Mouse (Mus musculus) liver, embryonic 12.5 days (tissue): Measurements from ENCODE around the gene Asic2. TPM values are rescaled to one million over a fixed set of nuclear protein-coding genes. Genes with fewer than 3 reads are reported as not detected.
A peak's percentile ranks its signal among the peaks of the same experiment; 100 is the strongest.

Experiments used
- ATAC-seq: fragments of 200-750 bp; cut with Nextera tagmentation; 2 replicates; pipeline ENCODE4 v1.8.0; 2017; ENCODE audit warnings: moderate number of reproducible peaks, mild to moderate bottlenecking, moderate library complexity
- H3K27ac ChIP-seq: fragments of 300-500 bp; sonication (generic); 2 replicates; pipeline ENCODE4 v1.5.1; 2016; ENCODE audit warnings: mild to moderate bottlenecking
- H3K27me3 ChIP-seq: fragments of 300-500 bp; sonication (generic); replicated peaks from 2 replicates; pipeline ENCODE4 v1.6.1; 2016; ENCODE audit warnings: mild to moderate bottlenecking, moderate library complexity
- H3K36me3 ChIP-seq: fragments of 300-500 bp; sonication (generic); 2 replicates; pipeline ENCODE4 v1.6.1; 2016; ENCODE audit warnings: mild to moderate bottlenecking, moderate library complexity
- H3K4me1 ChIP-seq: fragments of 300-500 bp; sonication (generic); 2 replicates; pipeline ENCODE4 v1.6.1; 2016
- H3K4me2 ChIP-seq: fragments of 300-500 bp; sonication (generic); 2 replicates; pipeline ENCODE4 v1.6.1; 2016; ENCODE audit warnings: mild to moderate bottlenecking, moderate library complexity
- H3K4me3 ChIP-seq: fragments of 300-500 bp; sonication (generic); 2 replicates; pipeline ENCODE4 v1.5.1; 2016; ENCODE audit warnings: mild to moderate bottlenecking, moderate library complexity
- H3K9ac ChIP-seq: fragments of 300-500 bp; sonication (generic); 2 replicates; pipeline ENCODE4 v1.6.1; 2016; ENCODE audit warnings: mild to moderate bottlenecking, moderate library complexity
- H3K9me3 ChIP-seq: fragments of 300-500 bp; sonication (generic); replicated peaks from 2 replicates; pipeline ENCODE4 v1.6.1; 2016; ENCODE audit warnings: mild to moderate bottlenecking, moderate library complexity
- WGBS: fragments of 180-500 bp; shearing (Covaris S2); methylation state at CpG from one replicate; pipeline ENCODE4 v1.1.7; 2016; ENCODE audit not compliant: insufficient replicate concordance; 5-methylcytosine and 5-hydroxymethylcytosine counted together
- polyA plus RNA-seq: library from polyadenylated mRNA; unstranded; fragments of >200 nt; fragmentation: Nextera tagmentation; extraction: Ambion mirVana; gene quantifications from 2 replicates; pipeline ENCODE4 v1.2.1, GENCODE M21; 2016

The Asic2 gene
- polyA plus RNA-seq, 1 experiment from 2014 or later: 0.06 TPM

- H3K36me3 ChIP-seq: no peaks in the 10 kb centered on the region
- no peak overlapping the region for H3K9ac ChIP-seq
- H3K4me2 ChIP-seq: peak overlapping the region; percentile 43
- peaks cover 35% of the 10 kb centered on the region for H3K27me3 ChIP-seq
- H3K9me3 ChIP-seq: no peaks in the 10 kb centered on the region
- 8% methylated on average over 17 of the region's 17 CpGs for WGBS
- ATAC-seq: no peak
- no peak overlapping the region for H3K4me3 ChIP-seq
- H3K27ac ChIP-seq: no peak overlapping the region
- no peaks in the 10 kb centered on the region for H3K4me1 ChIP-seq
Measured at GRCm38 (mm10) chr11:81612798-81613540, 355.3 kb downstream of the Asic2 start.

GRCm38 (mm10) chr11:81611948-81612797, 356.1 kb downstream of the Asic2 start:
- no peak for ATAC-seq
- H3K4me3 ChIP-seq: no peak overlapping the region
- no peak overlapping the region for H3K27ac ChIP-seq
- WGBS: 13% methylated on average over 20 of the region's 20 CpGs
- H3K9me3 ChIP-seq: no peaks in the 10 kb centered on the region
- H3K27me3 ChIP-seq: peaks cover 35% of the 10 kb centered on the region
- no peaks in the 10 kb centered on the region for H3K36me3 ChIP-seq
- H3K9ac ChIP-seq: no peak overlapping the region
- peak overlapping the region; percentile 26 for H3K4me2 ChIP-seq
- H3K4me1 ChIP-seq: no peaks in the 10 kb centered on the region

GRCm38 (mm10) chr11:81610506-81610905, 357.8 kb downstream of the Asic2 start:
- no peaks in the 10 kb centered on the region for H3K4me1 ChIP-seq
- no peak for ATAC-seq
- 63% methylated on average over 5 of the region's 5 CpGs for WGBS
- no peak overlapping the region for H3K4me3 ChIP-seq
- H3K27me3 ChIP-seq: peaks cover 35% of the 10 kb centered on the region
- H3K9me3 ChIP-seq: no peaks in the 10 kb centered on the region
- no peak overlapping the region for H3K27ac ChIP-seq
- H3K4me2 ChIP-seq: no peak overlapping the region
- H3K36me3 ChIP-seq: no peaks in the 10 kb centered on the region
- no peak overlapping the region for H3K9ac ChIP-seq

- WGBS: 43% methylated on average over 4 of the region's 4 CpGs
- H3K4me1 ChIP-seq: no peaks in the 10 kb centered on the region
- no peaks in the 10 kb centered on the region for H3K27me3 ChIP-seq
- no peak overlapping the region for H3K27ac ChIP-seq
- H3K9ac ChIP-seq: no peak overlapping the region
- H3K9me3 ChIP-seq: no peaks in the 10 kb centered on the region
- no peaks in the 10 kb centered on the region for H3K36me3 ChIP-seq
- ATAC-seq: no peak
- H3K4me2 ChIP-seq: no peak overlapping the region
- H3K4me3 ChIP-seq: no peak overlapping the region
Measured at GRCm38 (mm10) chr11:81602971-81603370, 365.3 kb downstream of the Asic2 start.

- Histone ChIP-seq H3K4me2 (no peak overlapping the region), H3K4me3 (no peak overlapping the region), H3K4me1 (no peaks in the 10 kb centered on the region), H3K27ac (no peak overlapping the region), H3K27me3 (no peaks in the 10 kb centered on the region), H3K9ac (no peak overlapping the region), H3K36me3 (no peaks in the 10 kb centered on the region), H3K9me3 (no peaks in the 10 kb centered on the region)
- 88% methylated on average over 5 of the region's 5 CpGs for WGBS
- no peak for ATAC-seq
Measured at GRCm38 (mm10) chr11:81601736-81602135, 366.5 kb downstream of the Asic2 start.

GRCm38 (mm10) chr11:81597601-81598000, 370.7 kb downstream of the Asic2 start:
- H3K27me3 ChIP-seq: no peaks in the 10 kb centered on the region
- no peaks in the 10 kb centered on the region for H3K36me3 ChIP-seq
- H3K27ac ChIP-seq: no peak overlapping the region
- no peak overlapping the region for H3K4me2 ChIP-seq
- WGBS: 66% methylated on average over 5 of the region's 5 CpGs
- H3K4me3 ChIP-seq: no peak overlapping the region
- no peaks in the 10 kb centered on the region for H3K4me1 ChIP-seq
- H3K9ac ChIP-seq: no peak overlapping the region
- ATAC-seq: no peak
- no peaks in the 10 kb centered on the region for H3K9me3 ChIP-seq

- ATAC-seq: no peak
- no peaks in the 10 kb centered on the region for H3K36me3 ChIP-seq
- H3K27me3 ChIP-seq: no peaks in the 10 kb centered on the region
- no peaks in the 10 kb centered on the region for H3K4me1 ChIP-seq
- H3K9me3 ChIP-seq: no peaks in the 10 kb centered on the region
- no peak overlapping the region for H3K27ac ChIP-seq
- no peak overlapping the region for H3K9ac ChIP-seq
- 35% methylated on average over 2 of the region's 2 CpGs for WGBS
- no peak overlapping the region for H3K4me2 ChIP-seq
- H3K4me3 ChIP-seq: no peak overlapping the region
Measured at GRCm38 (mm10) chr11:81595235-81595634, 373.0 kb downstream of the Asic2 start.

- H3K4me3 ChIP-seq: no peak overlapping the region
- H3K9ac ChIP-seq: no peak overlapping the region
- no peaks in the 10 kb centered on the region for H3K27me3 ChIP-seq
- H3K27ac ChIP-seq: no peak overlapping the region
- no peak overlapping the region for H3K4me2 ChIP-seq
- no peaks in the 10 kb centered on the region for H3K36me3 ChIP-seq
- H3K4me1 ChIP-seq: no peaks in the 10 kb centered on the region
- H3K9me3 ChIP-seq: no peaks in the 10 kb centered on the region
- no peak for ATAC-seq
- WGBS: 51% methylated on average over 5 of the region's 5 CpGs
Measured at GRCm38 (mm10) chr11:81592776-81593175, 375.5 kb downstream of the Asic2 start.

GRCm38 (mm10) chr11:81590911-81591310, 377.3 kb downstream of the Asic2 start:
- Histone ChIP-seq H3K27ac (no peak overlapping the region), H3K27me3 (no peaks in the 10 kb centered on the region), H3K36me3 (no peaks in the 10 kb centered on the region), H3K9me3 (no peaks in the 10 kb centered on the region), H3K4me3 (no peak overlapping the region), H3K9ac (no peak overlapping the region), H3K4me1 (no peaks in the 10 kb centered on the region), H3K4me2 (no peak overlapping the region)
- WGBS: 54% methylated on average over 4 of the region's 4 CpGs
- no peak for ATAC-seq

GRCm38 (mm10) chr11:81588630-81589029, 379.6 kb downstream of the Asic2 start:
- no peak for ATAC-seq
- Histone ChIP-seq H3K36me3 (no peaks in the 10 kb centered on the region), H3K27me3 (no peaks in the 10 kb centered on the region), H3K4me1 (no peaks in the 10 kb centered on the region), H3K4me3 (no peak overlapping the region), H3K4me2 (no peak overlapping the region), H3K9me3 (no peaks in the 10 kb centered on the region), H3K9ac (no peak overlapping the region), H3K27ac (no peak overlapping the region)
- 11% methylated on average over 10 of the region's 10 CpGs for WGBS

- ATAC-seq: no peak
- Histone ChIP-seq H3K4me1 (no peaks in the 10 kb centered on the region), H3K4me3 (no peak overlapping the region), H3K36me3 (no peaks in the 10 kb centered on the region), H3K4me2 (no peak overlapping the region), H3K9ac (no peak overlapping the region), H3K27me3 (no peaks in the 10 kb centered on the region), H3K9me3 (no peaks in the 10 kb centered on the region), H3K27ac (no peak overlapping the region)
- WGBS: 67% methylated on average over 17 of the region's 17 CpGs
Measured at GRCm38 (mm10) chr11:81587942-81588341, 380.3 kb downstream of the Asic2 start.

GRCm38 (mm10) chr11:81587114-81587513, 381.1 kb downstream of the Asic2 start:
- Histone ChIP-seq H3K4me3 (no peak overlapping the region), H3K9ac (no peak overlapping the region), H3K36me3 (no peaks in the 10 kb centered on the region), H3K27me3 (no peaks in the 10 kb centered on the region), H3K27ac (no peak overlapping the region), H3K4me1 (no peaks in the 10 kb centered on the region), H3K9me3 (no peaks in the 10 kb centered on the region), H3K4me2 (no peak overlapping the region)
- WGBS: 59% methylated on average over 9 of the region's 9 CpGs
- no peak for ATAC-seq
